8 mouse cellular contexts compared by ENCODE assay signal in the genomic region with DNA sequence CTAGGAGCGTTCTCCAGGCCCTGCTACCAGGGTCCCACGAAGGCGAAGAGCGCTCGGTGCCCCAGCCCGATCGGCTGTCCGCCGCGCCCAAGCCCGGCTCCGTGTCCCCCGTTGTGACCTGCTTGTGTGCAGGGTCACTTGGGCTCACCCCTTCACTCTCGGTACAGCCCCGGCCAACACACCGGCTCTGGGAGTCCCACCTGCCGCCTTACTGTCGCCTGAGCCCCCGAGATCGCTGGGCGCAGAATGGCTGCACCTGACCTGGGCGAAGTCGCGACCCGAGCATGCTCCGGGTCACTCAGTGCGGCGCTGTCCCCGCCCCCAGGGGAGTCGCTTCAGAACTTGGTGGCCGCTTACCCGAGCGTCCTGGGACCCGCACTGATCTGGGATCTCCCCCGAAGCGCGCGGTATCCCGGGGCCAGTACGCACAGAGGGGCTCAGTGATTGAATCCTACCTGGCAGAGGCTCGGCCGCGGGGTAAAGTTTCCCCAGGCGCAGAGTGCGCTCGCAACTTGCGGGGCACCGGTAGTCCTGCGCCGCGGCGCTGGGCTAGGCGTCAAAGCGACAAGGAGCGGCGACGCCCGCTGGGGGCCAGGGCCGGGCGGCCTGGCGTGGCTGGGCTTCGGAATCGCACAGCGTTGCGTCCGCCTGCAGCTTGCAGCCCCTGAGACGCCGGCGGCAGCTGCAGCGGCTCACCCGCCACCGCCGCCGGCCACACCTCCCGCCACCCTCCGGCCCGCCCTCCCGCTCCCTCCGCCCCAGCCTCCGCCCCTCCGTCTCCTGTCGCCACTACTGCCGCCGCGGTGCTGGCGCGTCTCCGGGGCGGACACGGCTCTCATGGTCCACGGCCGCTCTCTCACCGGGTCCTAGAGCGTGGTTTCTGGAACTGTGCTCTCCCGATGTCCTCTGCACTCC. TPM values are rescaled to one million over a fixed set of nuclear protein-coding genes. Genes with fewer than 3 reads are reported as not detected.
DNase-seq lines count a peak whose midpoint lies in the region; ATAC-seq and TF ChIP-seq lines count a peak whose summit lies in the region.

TSS of gene Tspan18 (minus strand) at position 689 of the 915 bp plus-strand sequence.

- peak within 1 kb of the TSS; percentile 85 for H3K9ac ChIP-seq in hindbrain, embryonic 14.5 days

- no peak for TF ChIP-seq CTCF in gastrocnemius, adult 2 months (IDR thresholded peaks at IDR 0.05)
- TF ChIP-seq CTCF in left cerebral cortex, adult 2 months (IDR thresholded peaks at IDR 0.05) = no peak; the same call in 1 of the 2 replicates

- peak; percentile 88 for DNase-seq in ZHBTc4 (ENCODE audit: low read depth, low spot score)
- peak; percentile 76 to 77 for DNase-seq in cerebellum, postnatal 14 days
- peak; percentile 87 for DNase-seq in gastrocnemius, adult 2 months
- peak; percentile 71 for DNase-seq in hindbrain, embryonic 14.5 days (ENCODE audit: low spot score)
- DNase-seq in left cerebral cortex, adult 2 months (ENCODE audit: extremely low spot score in 1 of 2, low spot score in 2 of 2) = peak; percentile 33 to 43
- peak; percentile 41 for DNase-seq in right cerebral cortex, postnatal 25 days
- peak; percentile 72 to 77 for DNase-seq in urinary bladder, postnatal 4 days (ENCODE audit: low spot score in 2 of 2)

- intact Hi-C loops in gastrocnemius, adult 2 months (cut with DNase I) = loop anchor here (1.0 to 5.0 kb wide), 5 partner anchors 48 to 117 kb away; no protein-coding TSS in a partner anchor
- intact Hi-C loops in left cerebral cortex, adult 2 months (cut with DNase I) = loop anchor here (1.0 to 5.0 kb wide), 3 partner anchors 83 to 117 kb away; no protein-coding TSS in a partner anchor

- no peaks in the 10 kb centered on the region for H3K9me3 ChIP-seq in hindbrain, embryonic 14.5 days (ENCODE audit: control insufficient read depth, low read length)

- H3K27ac ChIP-seq in gastrocnemius, adult 2 months = peak within 1 kb of the TSS; percentile 80
- H3K27ac ChIP-seq in hindbrain, embryonic 14.5 days = peak within 1 kb of the TSS; percentile 82
- no peak within 1 kb of the TSS for H3K27ac ChIP-seq in left cerebral cortex, adult 2 months

- WGBS in hindbrain, embryonic 14.5 days = under 1% methylated on average over 79 of the region's 95 CpGs

- H3K27me3 ChIP-seq in hindbrain, embryonic 14.5 days (ENCODE audit: control insufficient read depth, insufficient read depth, low read length) = no peaks in the 10 kb centered on the region

- peaks cover 20% of the 10 kb centered on the region for H3K4me1 ChIP-seq in hindbrain, embryonic 14.5 days (replicated peaks; ENCODE audit: control insufficient read depth, insufficient read depth, low read length)

- no peaks in the 10 kb centered on the region for H3K36me3 ChIP-seq in hindbrain, embryonic 14.5 days (replicated peaks; ENCODE audit: control insufficient read depth, insufficient read depth)

- ATAC-seq in hindbrain, embryonic 14.5 days (ENCODE audit: low FRiP score) = peak; percentile 78
- ATAC-seq in megakaryocyte progenitor cell, adult 5-6 weeks (replicated peaks; ENCODE audit: poor library complexity) = peak; percentile 81

- peak within 1 kb of the TSS; percentile 75 for H3K4me3 ChIP-seq in gastrocnemius, adult 2 months
- H3K4me3 ChIP-seq in hindbrain, embryonic 14.5 days (replicated peaks; ENCODE audit: low read length) = peak within 1 kb of the TSS; percentile 72
- H3K4me3 ChIP-seq in left cerebral cortex, adult 2 months = peak within 1 kb of the TSS; percentile 63

- H3K4me2 ChIP-seq in hindbrain, embryonic 14.5 days (replicated peaks) = peak within 1 kb of the TSS; percentile 97

RNA-seq across cellular contexts. Expression of gene Tspan18, which starts in this region (rescaled TPM):
- total RNA-seq in gastrocnemius, adult 2 months (2021) = 1 to 10 TPM; 1.5 to 2.4 TPM
- 28.6 and 31.3 TPM in 2 replicates for polyA plus RNA-seq in hindbrain, embryonic 14.5 days (2014; fragmentation: Nextera tagmentation; extraction: Ambion mirVana)
- 1 to 10 TPM; 1.5 to 3.0 TPM for total RNA-seq in left cerebral cortex, adult 2 months (2021)
- 0.39 TPM in 1 of 2 replicates, not detected in the other for total RNA-seq in megakaryocyte progenitor cell, adult 5-6 weeks (2015)
- not detected in 2 replicates for total RNA-seq in megakaryocyte progenitor cell, adult 5-6 weeks (2017)

Comparison
In these comparisons a context has a peak if more than half of its experiments do, and no peak if none do; other contexts are left out.
1. Peak in ATAC-seq in megakaryocyte progenitor cell, adult 5-6 weeks; RNA of the gene not detected or under 1 TPM.
2. DNase-seq: peak in every context shown above with its lines; median percentile 88 in ZHBTc4; 87 in gastrocnemius, adult 2 months; 76 in cerebellum, postnatal 14 days; 74 in urinary bladder, postnatal 4 days; 71 in hindbrain, embryonic 14.5 days; 41 in right cerebral cortex, postnatal 25 days; 38 in left cerebral cortex, adult 2 months.